Mouse (Mus musculus): ENCODE data around the gene Nos1ap. TPM values are rescaled to one million over a fixed set of nuclear protein-coding genes. Genes with fewer than 3 reads are reported as not detected.
A peak's percentile ranks its signal among the peaks of the same experiment; 100 is the strongest.

Nos1ap gene
- 10 to 100 TPM; 79.2 to 91.1 TPM for total RNA-seq (2021)

- DNase-seq (ENCODE audit: extremely low spot score in 1 of 2, low spot score in 2 of 2) = peak; percentile 67 to 88
- intact Hi-C loops (cut with DNase I) = loop anchor here (5.0 kb wide), 1 partner anchor 622 kb away; the partner anchor contains the start of gene Hsd17b7
These were observed at the start of gene Nos1ap for GRCm38 (mm10) chr1:170589219-170590040. Gene Nos1ap, minus strand, starts transcription at chr1:170589861.

GRCm38 (mm10) chr1:170638941-170639340, 49.3 kb upstream of the Nos1ap start:
- no peak for DNase-seq (ENCODE audit: extremely low spot score in 1 of 2, low spot score in 2 of 2)
- intact Hi-C loops (cut with DNase I) = no loop called here

- intact Hi-C loops (cut with DNase I) = loop anchor here (2.0 kb wide), 1 partner anchor 208 kb away; no protein-coding TSS in a partner anchor
- no peak for DNase-seq (ENCODE audit: extremely low spot score in 1 of 2, low spot score in 2 of 2)
These were observed 43.2 kb upstream of the Nos1ap start for GRCm38 (mm10) chr1:170632856-170633255.

- DNase-seq (ENCODE audit: extremely low spot score in 1 of 2, low spot score in 2 of 2) = peak; percentile 81 to 84
- intact Hi-C loops (cut with DNase I) = loop anchor here (2.0 kb wide), 1 partner anchor 208 kb away; no protein-coding TSS in a partner anchor
These were observed 42.7 kb upstream of the Nos1ap start for GRCm38 (mm10) chr1:170632385-170632784.

GRCm38 (mm10) chr1:170631571-170631970, 41.9 kb upstream of the Nos1ap start:
- DNase-seq (ENCODE audit: extremely low spot score in 1 of 2, low spot score in 2 of 2) = no peak
- intact Hi-C loops (cut with DNase I) = no loop called here

GRCm38 (mm10) chr1:170630489-170630888, 40.8 kb upstream of the Nos1ap start:
- intact Hi-C loops (cut with DNase I) = no loop called here
- DNase-seq (ENCODE audit: extremely low spot score in 1 of 2, low spot score in 2 of 2) = no peak

- DNase-seq (ENCODE audit: extremely low spot score in 1 of 2, low spot score in 2 of 2) = no peak
- intact Hi-C loops (cut with DNase I) = no loop called here
These were observed 33.8 kb upstream of the Nos1ap start for GRCm38 (mm10) chr1:170623432-170623831.

GRCm38 (mm10) chr1:170622934-170623333, 33.3 kb upstream of the Nos1ap start:
- intact Hi-C loops (cut with DNase I) = no loop called here
- no peak for DNase-seq (ENCODE audit: extremely low spot score in 1 of 2, low spot score in 2 of 2)

- DNase-seq (ENCODE audit: extremely low spot score in 1 of 2, low spot score in 2 of 2) = no peak
- intact Hi-C loops (cut with DNase I) = loop anchor here (10.0 kb wide), 1 partner anchor 405 kb away; the partner anchor contains the start of gene Uhmk1
These were observed 30.2 kb upstream of the Nos1ap start for GRCm38 (mm10) chr1:170619686-170620374.

GRCm38 (mm10) chr1:170612968-170613872, 23.6 kb upstream of the Nos1ap start:
- DNase-seq (ENCODE audit: extremely low spot score in 1 of 2, low spot score in 2 of 2) = peak; percentile 75 to 76
- intact Hi-C loops (cut with DNase I) = loop anchor here (1.0 to 10.0 kb wide), 2 partner anchors 321 to 398 kb away; partner anchors contain the start of gene Uhmk1

GRCm38 (mm10) chr1:170611631-170612030, 22.0 kb upstream of the Nos1ap start:
- DNase-seq (ENCODE audit: extremely low spot score in 1 of 2, low spot score in 2 of 2) = no peak
- intact Hi-C loops (cut with DNase I) = loop anchor here (10.0 kb wide), 1 partner anchor 397 kb away; the partner anchor contains the start of gene Uhmk1

GRCm38 (mm10) chr1:170610695-170611094, 21.0 kb upstream of the Nos1ap start:
- no peak for DNase-seq (ENCODE audit: extremely low spot score in 1 of 2, low spot score in 2 of 2)
- intact Hi-C loops (cut with DNase I) = loop anchor here (10.0 kb wide), 1 partner anchor 396 kb away; the partner anchor contains the start of gene Uhmk1

- no peak for DNase-seq (ENCODE audit: extremely low spot score in 1 of 2, low spot score in 2 of 2)
- intact Hi-C loops (cut with DNase I) = loop anchor here (10.0 kb wide), 1 partner anchor 395 kb away; the partner anchor contains the start of gene Uhmk1
These were observed 20.6 kb upstream of the Nos1ap start for GRCm38 (mm10) chr1:170610289-170610688.

- intact Hi-C loops (cut with DNase I) = loop anchor here (10.0 kb wide), 1 partner anchor 395 kb away; the partner anchor contains the start of gene Uhmk1
- DNase-seq (ENCODE audit: extremely low spot score in 1 of 2, low spot score in 2 of 2) = no peak
These were observed 20.2 kb upstream of the Nos1ap start for GRCm38 (mm10) chr1:170609872-170610271.

- intact Hi-C loops (cut with DNase I) = no loop called here
- no peak for DNase-seq (ENCODE audit: extremely low spot score in 1 of 2, low spot score in 2 of 2)
These were observed 18.9 kb upstream of the Nos1ap start for GRCm38 (mm10) chr1:170608461-170609071.

- DNase-seq (ENCODE audit: extremely low spot score in 1 of 2, low spot score in 2 of 2) = no peak
- intact Hi-C loops (cut with DNase I) = no loop called here
These were observed 17.7 kb upstream of the Nos1ap start for GRCm38 (mm10) chr1:170607231-170607917.

GRCm38 (mm10) chr1:170605228-170606001, 15.8 kb upstream of the Nos1ap start:
- intact Hi-C loops (cut with DNase I) = no loop called here
- no peak for DNase-seq (ENCODE audit: extremely low spot score in 1 of 2, low spot score in 2 of 2)

All from left cerebral cortex, postnatal 10 days (tissue).